Mouse (Mus musculus): ENCODE measurements around the gene Ezh1. TPM values are rescaled to one million over a fixed set of nuclear protein-coding genes. Genes with fewer than 3 reads are reported as not detected.

The Ezh1 gene
- total and polyA plus RNA-seq, 3 experiments, result 4.2 to 55.9 (median 25.4) TPM

DNA sequence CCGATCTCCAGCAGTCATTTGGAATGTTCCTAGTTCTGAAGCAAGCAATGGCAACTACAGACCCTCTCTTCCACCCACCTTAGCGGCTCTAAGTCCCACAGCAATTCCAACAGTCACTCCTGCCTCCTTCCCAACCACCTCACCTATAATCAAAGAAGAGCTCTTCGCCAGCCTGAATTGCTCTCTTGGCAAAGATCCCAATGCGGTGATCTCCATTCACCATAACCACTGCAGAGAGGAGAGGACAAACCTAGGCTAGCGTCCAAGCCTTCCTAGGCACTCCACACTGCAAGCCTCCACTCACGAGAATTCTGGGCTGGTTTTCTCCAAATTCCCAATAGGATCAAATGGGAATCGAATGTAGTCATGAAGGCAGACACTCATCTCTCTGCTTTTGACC is 33.2 kb downstream of the Ezh1 start:
- no peak for TF ChIP-seq TAL1 (conservative IDR thresholded peaks at IDR 0.05; ENCODE audit: low read depth, low read length)
- TF ChIP-seq GATA2 (IDR thresholded peaks at IDR 0.05; ENCODE audit: borderline replicate concordance, low read depth, low read length), result no peak
- no peak for TF ChIP-seq CTCF (IDR thresholded peaks at IDR 0.05; ENCODE audit: low read depth, low read length)
- TF ChIP-seq POLR2AphosphoS5 (IDR thresholded peaks at IDR 0.05; ENCODE audit: insufficient replicate concordance, low read depth, low read length), result no peak
- TF ChIP-seq GATA1 (IDR thresholded peaks at IDR 0.05; ENCODE audit: borderline replicate concordance, low read length), result no peak
- DNase-seq (ENCODE audit: low spot score) (no peak), ATAC-seq (ENCODE audit: extremely low read depth, insufficient number of reproducible peaks, low FRiP score, poor library complexity, severe bottlenecking) (no peak)
- Histone ChIP-seq H3K9me3 (replicated peaks) (no peaks in the 10 kb centered on the region), H3K4me1 (ENCODE audit: insufficient read depth, low read depth, low read length) (peaks cover 39% of the 10 kb centered on the region), H3K4me3 (ENCODE audit: low read depth, low read length) (no peak overlapping the region), H3K27me3 (ENCODE audit: insufficient read depth, low read length) (no peaks in the 10 kb centered on the region), H3K36me3 (replicated peaks) (peaks cover 67% of the 10 kb centered on the region)

DNA sequence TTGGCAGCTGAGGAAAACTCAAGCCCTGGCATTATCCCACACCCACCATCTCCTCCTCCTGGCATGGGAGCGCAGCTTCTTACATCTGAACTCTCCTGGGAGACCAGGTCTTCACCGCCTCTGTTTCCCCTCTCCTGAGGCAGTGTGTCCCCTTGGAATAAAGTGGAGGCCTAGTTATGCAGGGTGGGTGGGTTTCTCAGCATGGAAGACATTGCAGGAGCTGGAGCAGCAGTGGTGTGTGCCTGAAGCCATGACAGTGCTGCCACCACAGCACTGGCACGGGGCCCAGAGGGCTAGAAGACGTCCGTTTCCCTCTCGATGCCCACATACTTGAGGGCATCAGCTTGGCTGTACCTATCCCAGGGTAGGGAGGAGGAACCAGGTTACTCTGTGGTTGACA is 33.6 kb downstream of the Ezh1 start:
- H3K27me3 ChIP-seq (ENCODE audit: insufficient read depth, low read length), result no peaks in the 10 kb centered on the region
- TF ChIP-seq GATA1 (IDR thresholded peaks at IDR 0.05; ENCODE audit: borderline replicate concordance, low read length), result no peak
- TF ChIP-seq POLR2AphosphoS5 (IDR thresholded peaks at IDR 0.05; ENCODE audit: insufficient replicate concordance, low read depth, low read length), result no peak
- TF ChIP-seq CTCF (IDR thresholded peaks at IDR 0.05; ENCODE audit: low read depth, low read length), result no peak
- TF ChIP-seq TAL1 (conservative IDR thresholded peaks at IDR 0.05; ENCODE audit: low read depth, low read length), result no peak
- no peak for TF ChIP-seq GATA2 (IDR thresholded peaks at IDR 0.05; ENCODE audit: borderline replicate concordance, low read depth, low read length)
- ATAC-seq (ENCODE audit: extremely low read depth, insufficient number of reproducible peaks, low FRiP score, poor library complexity, severe bottlenecking), result no peak
- peaks cover 41% of the 10 kb centered on the region for H3K4me1 ChIP-seq (ENCODE audit: insufficient read depth, low read depth, low read length)
- DNase-seq (ENCODE audit: low spot score), result no peak
- H3K9me3 ChIP-seq (replicated peaks), result no peaks in the 10 kb centered on the region
- H3K4me3 ChIP-seq (ENCODE audit: low read depth, low read length), result no peak overlapping the region
- peaks cover 63% of the 10 kb centered on the region for H3K36me3 ChIP-seq (replicated peaks)

DNA sequence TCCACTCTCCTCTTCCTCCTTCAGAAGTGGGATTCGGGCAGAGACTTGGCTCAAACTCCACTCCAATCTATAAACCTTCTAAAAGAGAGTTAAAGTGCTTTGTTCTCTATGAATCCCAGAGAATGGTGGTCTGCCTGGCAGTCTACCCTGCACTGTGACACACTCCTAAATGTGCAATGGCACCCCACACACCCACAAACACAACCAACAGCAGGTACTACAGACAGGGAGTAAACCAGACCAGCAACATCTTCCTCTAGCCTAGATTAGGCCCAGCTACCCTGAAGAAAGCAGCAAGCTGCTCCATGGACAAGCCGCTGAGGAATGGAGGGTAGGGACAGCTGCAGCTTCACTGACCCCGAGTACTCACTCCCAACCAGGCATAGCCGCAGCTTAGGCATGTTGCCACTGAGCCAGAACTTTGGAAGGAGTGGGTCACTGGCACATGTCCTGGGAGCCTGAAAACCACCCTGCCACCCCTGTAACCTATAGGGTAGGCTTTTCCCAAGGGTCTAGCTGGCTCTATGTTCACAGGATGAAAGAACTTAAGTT is 34.3 kb downstream of the Ezh1 start:
- Histone ChIP-seq H3K4me3 (ENCODE audit: low read depth, low read length) (no peak overlapping the region), H3K9me3 (replicated peaks) (no peaks in the 10 kb centered on the region), H3K27me3 (ENCODE audit: insufficient read depth, low read length) (no peaks in the 10 kb centered on the region), H3K36me3 (replicated peaks) (peaks cover 59% of the 10 kb centered on the region), H3K4me1 (ENCODE audit: insufficient read depth, low read depth, low read length) (peaks cover 41% of the 10 kb centered on the region)
- ATAC-seq (ENCODE audit: extremely low read depth, insufficient number of reproducible peaks, low FRiP score, poor library complexity, severe bottlenecking), result no peak
- TF ChIP-seq GATA1 (IDR thresholded peaks at IDR 0.05; ENCODE audit: borderline replicate concordance, low read length) (no peak), GATA2 (IDR thresholded peaks at IDR 0.05; ENCODE audit: borderline replicate concordance, low read depth, low read length) (no peak), TAL1 (conservative IDR thresholded peaks at IDR 0.05; ENCODE audit: low read depth, low read length) (no peak), CTCF (IDR thresholded peaks at IDR 0.05; ENCODE audit: low read depth, low read length) (no peak), POLR2AphosphoS5 (IDR thresholded peaks at IDR 0.05; ENCODE audit: insufficient replicate concordance, low read depth, low read length) (no peak)
- DNase-seq (ENCODE audit: low spot score), result no peak

DNA sequence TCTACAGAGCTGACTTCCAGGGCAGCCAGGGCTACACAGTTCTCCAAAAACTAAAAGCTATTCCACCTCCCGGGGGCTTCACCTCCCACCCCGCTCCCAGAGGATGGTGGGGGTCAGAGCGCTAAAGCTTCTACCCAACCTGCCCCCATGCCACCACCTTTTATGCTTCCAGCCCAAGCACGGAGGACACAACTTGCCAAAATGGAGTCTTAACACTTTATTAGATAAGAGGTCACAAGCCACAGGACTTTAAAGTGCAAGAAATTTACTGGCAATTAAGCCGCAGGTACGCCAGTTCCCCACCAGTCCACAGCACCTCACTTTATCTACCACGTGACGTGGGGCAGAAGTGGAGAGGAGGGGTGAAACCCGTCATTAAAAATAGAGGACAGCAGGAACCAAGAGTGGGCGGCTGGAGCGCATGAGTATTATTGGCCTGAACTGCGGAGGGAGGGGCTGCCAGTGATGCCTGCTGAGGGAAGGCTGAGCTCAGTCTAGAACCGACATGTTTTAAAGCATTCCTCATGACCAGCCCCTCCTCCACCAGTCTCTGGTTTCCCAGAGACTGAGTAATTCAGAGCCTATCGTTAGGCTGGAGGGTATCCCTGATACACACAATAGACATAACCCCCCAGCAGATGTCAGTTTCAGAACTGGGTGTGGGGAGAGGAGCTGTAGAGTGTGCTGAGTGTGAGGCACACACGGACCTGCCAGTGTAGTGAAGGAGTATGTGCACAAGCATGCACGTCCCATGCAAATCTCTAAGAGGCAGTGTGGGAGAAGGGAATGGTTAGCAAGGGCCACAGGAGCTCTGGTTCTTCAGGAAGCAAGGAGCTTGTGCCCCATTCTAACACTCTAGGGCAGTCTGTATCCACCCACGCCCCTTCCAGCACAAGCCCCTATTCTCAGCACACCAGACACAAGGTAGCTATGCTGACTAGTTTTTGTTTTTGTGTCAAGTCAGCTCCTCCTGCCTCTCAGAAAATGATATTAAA is 35.1 kb downstream of the Ezh1 start:
- Histone ChIP-seq H3K27me3 (ENCODE audit: insufficient read depth, low read length) (no peaks in the 10 kb centered on the region), H3K9me3 (replicated peaks) (no peaks in the 10 kb centered on the region), H3K4me1 (ENCODE audit: insufficient read depth, low read depth, low read length) (peaks cover 41% of the 10 kb centered on the region), H3K4me3 (ENCODE audit: low read depth, low read length) (no peak overlapping the region; the same call in 1 of the 2 replicates), H3K36me3 (replicated peaks) (peaks cover 51% of the 10 kb centered on the region)
- TF ChIP-seq TAL1 (conservative IDR thresholded peaks at IDR 0.05; ENCODE audit: low read depth, low read length) (no peak), GATA1 (IDR thresholded peaks at IDR 0.05; ENCODE audit: borderline replicate concordance, low read length) (no peak), GATA2 (IDR thresholded peaks at IDR 0.05; ENCODE audit: borderline replicate concordance, low read depth, low read length) (no peak), CTCF (IDR thresholded peaks at IDR 0.05; ENCODE audit: low read depth, low read length) (no peak), POLR2AphosphoS5 (IDR thresholded peaks at IDR 0.05; ENCODE audit: insufficient replicate concordance, low read depth, low read length) (no peak)
- ATAC-seq (ENCODE audit: extremely low read depth, insufficient number of reproducible peaks, low FRiP score, poor library complexity, severe bottlenecking), result no peak
- DNase-seq (ENCODE audit: low spot score), result no peak

DNA sequence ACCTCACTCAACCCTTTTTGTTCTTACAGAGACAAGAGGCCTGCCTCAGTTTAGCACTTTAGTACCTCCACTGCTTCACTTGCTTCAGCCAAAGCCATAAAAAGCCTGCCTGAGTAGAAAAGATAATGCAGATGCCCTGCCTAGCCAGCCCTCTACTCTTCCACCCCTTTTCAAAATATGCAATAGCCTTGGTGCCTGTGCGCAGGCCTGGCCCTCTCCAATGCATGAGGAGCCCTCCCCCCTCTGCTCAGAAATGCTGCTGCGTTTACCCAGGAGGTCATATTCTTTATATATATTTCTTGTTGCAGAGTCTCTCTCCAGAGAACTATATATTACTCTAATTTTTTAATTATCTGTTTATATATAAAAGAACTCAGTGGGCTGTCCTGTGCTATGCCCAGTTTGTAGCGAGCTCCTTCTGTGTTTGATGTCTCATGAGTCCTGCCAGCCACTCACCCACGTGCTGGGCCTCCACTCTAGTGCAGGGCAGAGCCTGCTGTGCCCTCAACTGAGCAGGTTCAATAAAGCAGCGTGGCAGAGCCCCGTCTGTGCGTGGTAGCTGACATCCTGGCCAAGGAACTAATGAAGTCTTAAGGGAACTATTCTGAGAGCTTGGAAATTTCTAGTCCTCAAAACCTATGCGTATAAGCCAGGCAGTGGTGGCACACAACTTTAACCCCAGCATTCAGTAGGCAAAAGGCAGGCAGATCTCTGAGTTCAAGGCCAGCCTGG is 35.9 kb downstream of the Ezh1 start:
- no peak overlapping the region; the same call in 1 of the 2 replicates for H3K4me3 ChIP-seq (ENCODE audit: low read depth, low read length)
- DNase-seq (ENCODE audit: low spot score), result peak; percentile 53
- peaks cover 37% of the 10 kb centered on the region for H3K4me1 ChIP-seq (ENCODE audit: insufficient read depth, low read depth, low read length)
- peaks cover 42% of the 10 kb centered on the region for H3K36me3 ChIP-seq (replicated peaks)
- no peaks in the 10 kb centered on the region for H3K27me3 ChIP-seq (ENCODE audit: insufficient read depth, low read length)
- no peaks in the 10 kb centered on the region for H3K9me3 ChIP-seq (replicated peaks)
- TF ChIP-seq CTCF (IDR thresholded peaks at IDR 0.05; ENCODE audit: low read depth, low read length), result no peak
- TF ChIP-seq TAL1 (conservative IDR thresholded peaks at IDR 0.05; ENCODE audit: low read depth, low read length), result no peak
- no peak for TF ChIP-seq POLR2AphosphoS5 (IDR thresholded peaks at IDR 0.05; ENCODE audit: insufficient replicate concordance, low read depth, low read length)
- TF ChIP-seq GATA1 (IDR thresholded peaks at IDR 0.05; ENCODE audit: borderline replicate concordance, low read length), result no peak
- TF ChIP-seq GATA2 (IDR thresholded peaks at IDR 0.05; ENCODE audit: borderline replicate concordance, low read depth, low read length), result no peak
- peak; percentile 42; the same call in 1 of the 2 replicates for ATAC-seq (ENCODE audit: extremely low read depth, insufficient number of reproducible peaks, low FRiP score, poor library complexity, severe bottlenecking)

Data from G1E (cell line).